Mouse (Mus musculus) C2C12 (cell line): ENCODE measurements at regions not wholly inside any gene's neighbourhood (a gene's known extent, or its start where the extent isn't known, plus 50 kb on each side); places are given as distances from the start of the nearest gene placed in this dataset.

Experiments
- H3K27me3 ChIP-seq: one replicate; pipeline ENCODE4 v1.6.1; 2011; ENCODE audit not compliant: control insufficient read depth, insufficient read depth, insufficient read length
- H3K36me3 ChIP-seq: one replicate; pipeline ENCODE4 v1.6.1; 2011; ENCODE audit not compliant: control insufficient read depth, insufficient read depth
- H3K4me3 ChIP-seq: one replicate; pipeline ENCODE4 v1.5.1; 2011; ENCODE audit warnings: mild to moderate bottlenecking, control low read depth; ENCODE audit not compliant: poor library complexity, insufficient read depth, severe bottlenecking
- H3K79me2 ChIP-seq: one replicate; pipeline ENCODE4 v1.6.1; 2011; ENCODE audit not compliant: control insufficient read depth, insufficient read depth
- H3K79me3 ChIP-seq: one replicate; pipeline ENCODE4 v1.6.1; 2011; ENCODE audit warnings: low read depth, control low read depth
- H3ac ChIP-seq: one replicate; pipeline ENCODE3; 2011; ENCODE audit warnings: low read depth; ENCODE audit not compliant: control insufficient read depth, insufficient read length
- CEBPB ChIP-seq: IDR thresholded peaks from one replicate; pipeline ENCODE4 v1.6.1; 2011; ENCODE audit warnings: low read depth, mild to moderate bottlenecking, control low read depth, moderate library complexity
- CTCF ChIP-seq: IDR thresholded peaks from one replicate; pipeline ENCODE4 v1.5.1; 2011; ENCODE audit not compliant: control insufficient read depth, insufficient read depth, insufficient read length
- FOSL1 ChIP-seq: IDR thresholded peaks from one replicate; pipeline ENCODE4 v1.8.0; 2011; ENCODE audit warnings: mild to moderate bottlenecking, low read length; ENCODE audit not compliant: poor library complexity, insufficient read depth, severe bottlenecking
- MAX ChIP-seq: IDR thresholded peaks from one replicate; pipeline ENCODE4 v1.6.1; 2011; ENCODE audit warnings: mild to moderate bottlenecking, control low read depth
- MYOD1 ChIP-seq: IDR thresholded peaks from one replicate; pipeline ENCODE4 v1.6.1; 2011; ENCODE audit warnings: low read depth; ENCODE audit not compliant: control insufficient read depth, insufficient read length
- MYOG ChIP-seq: IDR thresholded peaks from one replicate; pipeline ENCODE4 v1.6.1; 2011; ENCODE audit not compliant: control insufficient read depth, insufficient read length; ENCODE audit errors: extremely low read depth
- USF1 ChIP-seq: IDR thresholded peaks from one replicate; pipeline ENCODE4 v1.6.1; 2011; ENCODE audit warnings: low read depth, mild to moderate bottlenecking, control low read depth, moderate library complexity

- H3K79me2 ChIP-seq: no peaks in the 10 kb centered on the region
- H3K36me3 ChIP-seq: no peaks in the 10 kb centered on the region
- TF ChIP-seq CTCF (no peak), FOSL1 (no peak), CEBPB (no peak), USF1 (no peak), MYOD1 (no peak), MYOG (no peak), MAX (no peak)
- no peaks in the 10 kb centered on the region for H3K79me3 ChIP-seq
- no peaks in the 10 kb centered on the region for H3K27me3 ChIP-seq
- H3K4me3 ChIP-seq: no peak overlapping the region
- H3ac ChIP-seq: no peak overlapping the region
Observed at GRCm38 (mm10) chr17:64893182-64893902, 57.5 kb upstream of the 4930583I09Rik start.
